Mouse (Mus musculus) hindbrain, embryonic 15.5 days (tissue): ENCODE data around the gene Rpl13a. TPM values are rescaled to one million over a fixed set of nuclear protein-coding genes. Genes with fewer than 3 reads are reported as not detected.

Source experiments
- ATAC-seq: fragments of 200-750 bp; cut with Nextera tagmentation; 2 replicates; pipeline ENCODE4 v1.8.0; 2017; ENCODE audit warnings: low read depth, moderate number of reproducible peaks, moderate TSS enrichment; ENCODE audit not compliant: low FRiP score
- H3K27ac ChIP-seq: fragments of 300-500 bp; sonication (generic); replicated peaks from 2 replicates; pipeline ENCODE4 v1.5.1; 2015; ENCODE audit warnings: mild to moderate bottlenecking, inconsistent platforms
- H3K27me3 ChIP-seq: fragments of 300-500 bp; sonication (generic); 2 replicates; pipeline ENCODE4 v1.6.1; 2015; ENCODE audit warnings: control low read depth, inconsistent platforms
- H3K36me3 ChIP-seq: fragments of 300-500 bp; sonication (generic); 2 replicates; pipeline ENCODE4 v1.6.1; 2015; ENCODE audit warnings: control low read depth, inconsistent platforms
- H3K4me1 ChIP-seq: fragments of 300-500 bp; sonication (generic); replicated peaks from 2 replicates; pipeline ENCODE4 v1.6.1; 2015; ENCODE audit warnings: control low read depth, inconsistent platforms
- H3K4me2 ChIP-seq: fragments of 300-500 bp; sonication (generic); 2 replicates; pipeline ENCODE4 v1.6.1; 2015; ENCODE audit warnings: moderate library complexity, mild to moderate bottlenecking, inconsistent platforms
- H3K4me3 ChIP-seq: fragments of 300-500 bp; sonication (generic); 2 replicates; pipeline ENCODE4 v1.5.1; 2015; ENCODE audit warnings: mild to moderate bottlenecking, inconsistent platforms
- H3K9ac ChIP-seq: fragments of 300-500 bp; sonication (generic); 2 replicates; pipeline ENCODE4 v1.6.1; 2015; ENCODE audit warnings: inconsistent platforms
- H3K9me3 ChIP-seq: fragments of 300-500 bp; sonication (generic); 2 replicates; pipeline ENCODE4 v1.6.1; 2016; ENCODE audit warnings: control low read depth, inconsistent platforms
- WGBS: fragments of 180-500 bp; shearing (Covaris S2); methylation state at CpG from one replicate; pipeline ENCODE4 v1.1.7; 2015; 5-methylcytosine and 5-hydroxymethylcytosine counted together
- microRNA counts: library from miRNA; unstranded; fragments of <30 nt; microRNA quantifications from one replicate; lab custom pipeline; 2016
- microRNA-seq: library from miRNA; unstranded; fragments of <30 nt; microRNA quantifications from one replicate; pipeline ENCODE4, GENCODE M21; 2016
- polyA plus RNA-seq: library from polyadenylated mRNA; unstranded; fragments of >200 nt; fragmentation: Nextera tagmentation; extraction: Ambion mirVana; gene quantifications from 2 replicates; pipeline ENCODE4 v1.2.1, GENCODE M21; 2015

Gene Rpl13a
- polyA plus RNA-seq, 1 experiment from 2014 or later = 624 TPM

DNA sequence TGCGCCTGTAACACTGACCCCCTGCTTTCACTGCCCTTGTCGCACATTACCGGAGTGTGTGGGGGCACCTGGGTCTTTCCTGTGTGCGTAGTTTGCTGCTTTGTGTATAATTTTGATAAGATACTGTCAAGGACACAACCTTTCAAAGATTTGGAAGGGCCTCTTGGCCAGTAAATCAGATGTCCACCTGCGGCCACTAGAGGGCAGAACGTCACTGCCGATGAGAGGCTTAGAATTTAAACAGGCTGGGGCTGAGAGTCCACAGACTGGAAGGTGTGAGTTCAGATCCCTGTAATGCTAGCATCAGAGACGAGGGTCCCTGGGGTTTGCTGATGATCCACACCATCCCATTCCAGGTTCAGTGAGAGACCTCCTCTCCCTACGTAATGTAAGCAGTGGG lies 50.0 kb downstream of the Rpl13a start:
- peaks cover 14% of the 10 kb centered on the region for H3K36me3 ChIP-seq
- peaks cover 5% of the 10 kb centered on the region for H3K4me1 ChIP-seq
- no peak overlapping the region for H3K4me2 ChIP-seq
- H3K9me3 ChIP-seq = no peaks in the 10 kb centered on the region
- H3K27ac ChIP-seq = no peak overlapping the region
- ATAC-seq = no peak
- H3K27me3 ChIP-seq = no peaks in the 10 kb centered on the region
- H3K9ac ChIP-seq = no peak overlapping the region
- WGBS = 40% methylated on average over 9 of the region's 9 CpGs
- no peak overlapping the region for H3K4me3 ChIP-seq

DNA sequence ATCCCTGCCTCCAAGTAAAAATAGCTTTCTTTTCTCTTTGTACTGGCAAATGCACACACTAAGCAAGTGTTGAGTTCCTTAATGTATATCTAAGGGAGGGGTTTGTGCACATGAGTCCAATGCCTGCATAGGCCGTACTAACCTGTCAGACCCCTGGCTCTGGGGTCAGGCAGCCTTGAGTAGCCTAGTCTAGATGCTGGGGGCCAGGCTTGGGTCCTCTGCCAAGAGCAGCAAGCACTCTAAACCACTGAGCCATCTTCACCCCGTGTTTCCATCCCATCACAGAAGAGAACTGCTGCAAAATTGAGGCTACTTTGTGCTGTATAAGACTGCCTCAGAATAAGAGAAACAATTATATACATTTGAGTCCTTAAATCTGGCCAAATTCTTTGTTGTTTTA lies 50.7 kb downstream of the Rpl13a start:
- H3K4me3 ChIP-seq = no peak overlapping the region
- peaks cover 14% of the 10 kb centered on the region for H3K36me3 ChIP-seq
- no peak overlapping the region for H3K4me2 ChIP-seq
- no peak for ATAC-seq
- H3K9me3 ChIP-seq = no peaks in the 10 kb centered on the region
- H3K9ac ChIP-seq = no peak overlapping the region
- no peak overlapping the region for H3K27ac ChIP-seq
- no peaks in the 10 kb centered on the region for H3K27me3 ChIP-seq
- H3K4me1 ChIP-seq = peaks cover 5% of the 10 kb centered on the region
- WGBS = 89% methylated on average over 2 of the region's 2 CpGs

- 85% methylated on average over 14 of the region's 14 CpGs for WGBS
Observed at GRCm38 (mm10) chr7:45077322-45077721, 51.2 kb downstream of the Rpl13a start.

DNA sequence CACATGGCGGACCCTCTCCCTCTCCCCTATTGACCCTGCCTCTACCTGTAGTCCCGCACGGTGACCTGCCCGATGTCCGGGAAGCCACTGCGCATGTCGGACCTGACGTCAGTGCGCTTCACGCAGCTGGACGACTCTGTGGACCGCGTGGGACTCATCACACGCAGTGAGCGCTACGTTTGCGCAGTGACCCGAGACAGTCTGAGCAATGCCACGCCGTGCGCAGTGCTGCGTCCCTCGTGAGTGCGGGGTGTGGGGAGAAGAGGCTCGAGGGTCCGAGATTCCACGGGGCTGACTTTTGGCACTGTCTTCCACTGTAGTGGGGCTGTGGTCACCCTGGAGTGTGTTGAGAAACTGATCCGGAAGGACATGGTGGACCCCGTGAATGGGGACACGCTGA lies 52.1 kb downstream of the Rpl13a start:
- no peak for ATAC-seq
- Histone ChIP-seq H3K4me1 (peaks cover 5% of the 10 kb centered on the region), H3K36me3 (peaks cover 14% of the 10 kb centered on the region), H3K4me3 (no peak overlapping the region), H3K9me3 (no peaks in the 10 kb centered on the region), H3K4me2 (no peak overlapping the region), H3K9ac (no peak overlapping the region), H3K27ac (no peak overlapping the region), H3K27me3 (no peaks in the 10 kb centered on the region)
- 91% methylated on average over 30 of the region's 30 CpGs for WGBS

More at GRCm38 (mm10) chr7:45077322-45077721, 51.2 kb downstream of the Rpl13a start:
- no peaks in the 10 kb centered on the region for H3K27me3 ChIP-seq
- H3K4me1 ChIP-seq = peaks cover 5% of the 10 kb centered on the region
- no peak for ATAC-seq
- no peak overlapping the region for H3K4me2 ChIP-seq
- H3K9ac ChIP-seq = no peak overlapping the region
- H3K27ac ChIP-seq = no peak overlapping the region
- H3K36me3 ChIP-seq = peaks cover 14% of the 10 kb centered on the region
- no peak overlapping the region for H3K4me3 ChIP-seq
- H3K9me3 ChIP-seq = no peaks in the 10 kb centered on the region

MicroRNAs within 50 kb of the gene (microRNA counts, 519-probe panel; counts per million panel counts)
- 3,187 counts per million, percentile 63 among the panel's probes with 10 or more counts for microRNA mmu-miR-150 (lab: Ali Mortazavi, UCI)

Small RNA genes within 50 kb of the gene (microRNA-seq; reads per million reads assigned to microRNA genes)
- 76.5 reads per million, percentile 49 among the genes with 10 or more reads in this experiment for gene Mir150
- 4.1 reads per million, percentile 16 among the genes with 10 or more reads in this experiment for gene Mir5121
- not detected for gene Mir7055

Other genes starting within 250 kb of the Rpl13a start
- gene Med25, start 236.0 kb downstream of the Rpl13a start, polyA plus RNA-seq = 145 and 164 TPM in 2 replicates
- 20.1 and 20.8 TPM in 2 replicates for gene Fuz, start 232.7 kb downstream of the Rpl13a start, polyA plus RNA-seq
- gene Ap2a1, start 199.3 kb downstream of the Rpl13a start, polyA plus RNA-seq = 130 and 132 TPM in 2 replicates
- 0.10 and 0.14 TPM in 2 replicates for gene Tsks, start 185.6 kb downstream of the Rpl13a start, polyA plus RNA-seq
- gene Cpt1c, start 153.9 kb downstream of the Rpl13a start, polyA plus RNA-seq = 56.1 and 58.1 TPM in 2 replicates
- gene Prmt1, start 142.2 kb downstream of the Rpl13a start, polyA plus RNA-seq = 584 and 590 TPM in 2 replicates
- 57.4 and 58.1 TPM in 2 replicates for gene Irf3, start 131.1 kb downstream of the Rpl13a start, polyA plus RNA-seq
- 12.8 and 13.3 TPM in 2 replicates for gene Bcl2l12, start 130.0 kb downstream of the Rpl13a start, polyA plus RNA-seq
- gene Scaf1, start 112.4 kb downstream of the Rpl13a start, polyA plus RNA-seq = 49.8 and 56.5 TPM in 2 replicates
- gene Rras, start 110.8 kb downstream of the Rpl13a start, polyA plus RNA-seq = 15.5 and 16.0 TPM in 2 replicates
- gene Prr12, start 75.9 kb downstream of the Rpl13a start, polyA plus RNA-seq = 14.6 and 15.3 TPM in 2 replicates
- 63.9 and 69.8 TPM in 2 replicates for gene Nosip, start 66.3 kb downstream of the Rpl13a start, polyA plus RNA-seq
- 13.6 and 16.3 TPM in 2 replicates for gene Prrg2, start 66.1 kb downstream of the Rpl13a start, polyA plus RNA-seq
- gene Rcn3, start 36.5 kb downstream of the Rpl13a start, polyA plus RNA-seq = 71.7 and 88.1 TPM in 2 replicates
- 33.9 and 36.9 TPM in 2 replicates for gene Fcgrt, start 24.9 kb downstream of the Rpl13a start, polyA plus RNA-seq
- 762 and 841 TPM in 2 replicates for gene Rps11, start 4.3 kb downstream of the Rpl13a start, polyA plus RNA-seq
- gene Gm45713, start 7.5 kb upstream of the Rpl13a start, polyA plus RNA-seq = not detected in 2 replicates
- gene Flt3l, start 7.7 kb upstream of the Rpl13a start, polyA plus RNA-seq = 2.0 and 2.7 TPM in 2 replicates
- gene Pih1d1, start 25.5 kb upstream of the Rpl13a start, polyA plus RNA-seq = 92.4 and 98.8 TPM in 2 replicates
- gene Aldh16a1, start 25.8 kb upstream of the Rpl13a start, polyA plus RNA-seq = 20.8 and 21.9 TPM in 2 replicates
- gene Slc17a7, start 35.2 kb upstream of the Rpl13a start, polyA plus RNA-seq = 0.71 and 1.5 TPM in 2 replicates
- not detected in 2 replicates for gene Gfy, start 50.8 kb upstream of the Rpl13a start, polyA plus RNA-seq
- gene Pth2, start 52.2 kb upstream of the Rpl13a start, polyA plus RNA-seq = 0.71 and 3.2 TPM in 2 replicates
- 0.57 and 0.77 TPM in 2 replicates for gene Ccdc155, start 76.1 kb upstream of the Rpl13a start, polyA plus RNA-seq
- 10.8 and 11.9 TPM in 2 replicates for gene Dkkl1, start 83.4 kb upstream of the Rpl13a start, polyA plus RNA-seq
- gene Tead2, start 87.0 kb upstream of the Rpl13a start, polyA plus RNA-seq = 54.2 and 69.9 TPM in 2 replicates
- 1.4 and 1.7 TPM in 2 replicates for gene Cd37, start 110.4 kb upstream of the Rpl13a start, polyA plus RNA-seq
- 0.62 and 1.3 TPM in 2 replicates for gene Slc6a16, start 112.3 kb upstream of the Rpl13a start, polyA plus RNA-seq
- 0.16 TPM in 1 of 2 replicates, not detected in the other for gene Slc6a21, start 148.8 kb upstream of the Rpl13a start, polyA plus RNA-seq
- 11.3 TPM in 2 replicates for gene Trpm4, start 205.0 kb upstream of the Rpl13a start, polyA plus RNA-seq
- 0.65 and 0.68 TPM in 2 replicates for gene Hrc, start 206.5 kb upstream of the Rpl13a start, polyA plus RNA-seq
- 29.9 and 32.1 TPM in 2 replicates for gene Ppfia3, start 238.3 kb upstream of the Rpl13a start, polyA plus RNA-seq
- 33.7 and 38.7 TPM in 2 replicates for gene Lin7b, start 241.8 kb upstream of the Rpl13a start, polyA plus RNA-seq